Mouse (Mus musculus): ENCODE data around the gene Arfip1.

DNA sequence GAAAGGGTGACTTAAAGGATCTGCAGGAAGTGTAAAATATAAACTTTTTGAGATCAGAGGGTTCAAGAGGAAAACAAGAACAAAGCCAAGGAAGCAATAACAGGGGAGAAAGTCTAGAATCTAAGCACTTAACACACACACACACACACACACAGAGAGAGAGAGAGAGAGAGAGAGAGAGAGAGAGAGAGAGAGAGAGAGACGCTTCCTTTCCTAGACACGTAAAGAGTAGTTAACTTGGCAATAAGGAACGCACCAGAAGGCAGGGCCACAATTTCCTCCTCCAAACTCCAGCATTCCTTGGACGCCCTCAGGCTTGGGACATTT lies 766 bp downstream of the Arfip1 start:
- TF ChIP-seq CTCF (conservative IDR thresholded peaks at IDR 0.05; ENCODE audit: insufficient read depth, insufficient read length, low read depth, low read length) (no peak), POLR2A (IDR thresholded peaks at IDR 0.05; ENCODE audit: low read depth, low read length) (no peak)
